Mouse (Mus musculus) forebrain, embryonic 13.5 days (tissue): Measurements from ENCODE around the gene Blm. TPM values are rescaled to one million over a fixed set of nuclear protein-coding genes. Genes with fewer than 3 reads are reported as not detected.

ENCODE experiments used
- ATAC-seq: fragments of 200-750 bp; cut with Nextera tagmentation; 2 replicates; pipeline ENCODE4 v1.8.0; 2017
- H3K27ac ChIP-seq: fragments of 300-500 bp; sonication (generic); 2 replicates; pipeline ENCODE4 v1.5.1; 2015; ENCODE audit warnings: inconsistent platforms, mild to moderate bottlenecking, moderate library complexity
- H3K27me3 ChIP-seq: fragments of 300-500 bp; sonication (generic); 2 replicates; pipeline ENCODE4 v1.6.1; 2015; ENCODE audit warnings: mild to moderate bottlenecking, inconsistent platforms
- H3K36me3 ChIP-seq: fragments of 300-500 bp; sonication (generic); 2 replicates; pipeline ENCODE4 v1.6.1; 2015; ENCODE audit warnings: mild to moderate bottlenecking, inconsistent platforms; ENCODE audit not compliant: poor library complexity, severe bottlenecking
- H3K4me1 ChIP-seq: fragments of 300-500 bp; sonication (generic); 2 replicates; pipeline ENCODE4 v1.6.1; 2015; ENCODE audit warnings: inconsistent platforms
- H3K4me2 ChIP-seq: fragments of 300-500 bp; sonication (generic); 2 replicates; pipeline ENCODE4 v1.6.1; 2015; ENCODE audit warnings: inconsistent platforms, mild to moderate bottlenecking, moderate library complexity
- H3K4me3 ChIP-seq: fragments of 300-500 bp; sonication (generic); 2 replicates; pipeline ENCODE4 v1.5.1; 2015; ENCODE audit warnings: mild to moderate bottlenecking, inconsistent platforms
- H3K9ac ChIP-seq: fragments of 300-500 bp; sonication (generic); 2 replicates; pipeline ENCODE4 v1.6.1; 2015; ENCODE audit warnings: mild to moderate bottlenecking, inconsistent platforms
- H3K9me3 ChIP-seq: fragments of 300-500 bp; sonication (generic); replicated peaks from 2 replicates; pipeline ENCODE4 v1.6.1; 2016; ENCODE audit warnings: inconsistent platforms
- WGBS: fragments of 180-500 bp; shearing (Covaris S2); methylation state at CpG from one replicate; pipeline ENCODE4 v1.1.7; 2015; 5-methylcytosine and 5-hydroxymethylcytosine counted together
- polyA plus RNA-seq: library from polyadenylated mRNA; unstranded; fragments of >200 nt; fragmentation: Nextera tagmentation; extraction: Ambion mirVana; gene quantifications from 2 replicates; pipeline ENCODE4 v1.2.1, GENCODE M21; 2015

The Blm gene
- polyA plus RNA-seq, 1 experiment from 2014 or later, result 23.7 TPM

DNA sequence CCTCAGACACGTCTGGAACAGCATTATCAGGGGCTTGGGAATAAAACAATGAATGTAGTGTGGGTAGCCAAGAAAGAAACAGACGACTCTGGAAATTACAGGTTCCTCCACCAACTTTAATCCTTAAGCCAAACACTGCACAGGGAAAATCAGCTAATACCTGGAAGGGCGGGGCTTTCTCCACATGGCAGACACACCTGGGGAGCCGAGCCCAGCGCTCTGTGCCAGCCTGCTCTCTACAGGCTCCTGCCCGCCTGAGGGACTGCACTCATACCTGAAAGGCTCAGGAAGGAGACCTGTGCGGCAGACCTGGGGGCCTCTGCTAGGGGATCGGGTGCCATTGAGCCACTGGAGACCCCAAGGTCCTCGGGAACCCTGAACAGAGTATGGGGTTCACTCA lies 127.2 kb downstream of the Blm start:
- Histone ChIP-seq H3K4me2 (no peak overlapping the region), H3K4me1 (peaks cover 7% of the 10 kb centered on the region; the same call in 1 of the 2 replicates), H3K9me3 (no peaks in the 10 kb centered on the region), H3K27ac (no peak overlapping the region), H3K27me3 (peaks cover 27% of the 10 kb centered on the region), H3K9ac (no peak overlapping the region), H3K4me3 (no peak overlapping the region), H3K36me3 (no peaks in the 10 kb centered on the region)
- no peak for ATAC-seq
- WGBS, result 82% methylated on average over 9 of the region's 9 CpGs

- no peak overlapping the region for H3K9ac ChIP-seq
- no peaks in the 10 kb centered on the region for H3K36me3 ChIP-seq
- H3K27me3 ChIP-seq, result peaks cover 27% of the 10 kb centered on the region
- 88% methylated on average over 3 of the region's 3 CpGs for WGBS
- H3K4me3 ChIP-seq, result no peak overlapping the region
- H3K9me3 ChIP-seq, result no peaks in the 10 kb centered on the region
- no peak for ATAC-seq
- no peak overlapping the region for H3K27ac ChIP-seq
- H3K4me2 ChIP-seq, result no peak overlapping the region
- peaks cover 15% of the 10 kb centered on the region for H3K4me1 ChIP-seq
Measured at GRCm38 (mm10) chr7:80406186-80406585, 128.7 kb downstream of the Blm start.

DNA sequence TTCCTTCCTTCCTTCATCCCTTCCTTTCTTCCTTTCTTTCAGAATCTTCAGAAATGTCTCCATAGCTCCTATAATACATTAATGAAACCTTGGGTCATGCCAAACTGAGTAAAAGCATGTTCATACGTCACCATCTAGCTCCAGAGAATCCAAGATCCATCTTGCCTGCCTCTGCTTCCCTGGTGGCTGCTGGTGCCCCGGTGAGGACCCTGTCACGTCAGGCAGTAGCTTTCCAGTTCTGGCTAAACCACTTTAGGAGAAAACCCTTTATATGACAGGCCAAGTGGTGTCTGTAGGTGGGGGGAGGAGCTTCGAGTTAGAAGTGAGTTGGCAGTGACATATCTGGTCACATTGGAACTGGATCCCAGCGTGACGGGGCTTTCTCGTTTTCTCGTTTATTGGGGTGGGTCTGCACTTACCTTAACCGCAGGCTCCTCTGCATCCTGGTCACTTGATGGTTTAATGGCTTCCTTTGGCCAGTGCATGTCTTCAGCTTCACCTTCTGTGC lies 129.7 kb downstream of the Blm start, which contains the start of gene Furin:
Gene Furin (minus strand): TSS at position 249 of the 508 bp plus-strand sequence.
- no peak for ATAC-seq
- Histone ChIP-seq H3K9me3 (no peaks in the 10 kb centered on the region), H3K27me3 (peaks cover 27% of the 10 kb centered on the region), H3K4me2 (no peak within 1 kb of the TSS), H3K27ac (no peak within 1 kb of the TSS), H3K36me3 (no peaks in the 10 kb centered on the region), H3K4me1 (peaks cover 25% of the 10 kb centered on the region), H3K4me3 (no peak within 1 kb of the TSS), H3K9ac (no peak within 1 kb of the TSS)
- 78% methylated on average over 9 of the region's 9 CpGs for WGBS

Other genes starting within 250 kb of the Blm start
- 166 and 178 TPM in 2 replicates for gene Prc1, start 240.7 kb downstream of the Blm start, polyA plus RNA-seq
- gene Rccd1, start 210.7 kb downstream of the Blm start, polyA plus RNA-seq, result 16.2 and 18.7 TPM in 2 replicates
- 40.8 and 46.2 TPM in 2 replicates for gene Unc45a, start 194.1 kb downstream of the Blm start, polyA plus RNA-seq
- 22.3 and 23.9 TPM in 2 replicates for gene Hddc3, start 192.0 kb downstream of the Blm start, polyA plus RNA-seq
- gene Man2a2, start 163.7 kb downstream of the Blm start, polyA plus RNA-seq, result 15.5 and 16.8 TPM in 2 replicates
- gene Fes, start 147.2 kb downstream of the Blm start, polyA plus RNA-seq, result 4.0 and 4.1 TPM in 2 replicates
- 3.0 and 3.4 TPM in 2 replicates for gene Furin, start 129.7 kb downstream of the Blm start, polyA plus RNA-seq
- gene Crtc3, start 153.8 kb upstream of the Blm start, polyA plus RNA-seq, result 10.3 and 11.5 TPM in 2 replicates